In genomic region chr17:49428239-49428688, GRCm38 (mm10) we compare ENCODE assay signal across 8 mouse cellular contexts. TPM values are rescaled to one million over a fixed set of nuclear protein-coding genes. Genes with fewer than 3 reads are reported as not detected.
DNase-seq lines count a peak whose midpoint lies in the region; ATAC-seq and TF ChIP-seq lines count a peak whose summit lies in the region.

Gene Mocs1, plus strand, starts transcription at chr17:49428362.

- no peaks in the 10 kb centered on the region for H3K27me3 ChIP-seq in E14TG2a.4 (ENCODE audit: insufficient read depth, low read length)
- H3K27me3 ChIP-seq in forebrain, embryonic 13.5 days = no peaks in the 10 kb centered on the region
- no peaks in the 10 kb centered on the region for H3K27me3 ChIP-seq in liver, postnatal 0 days (ENCODE audit: insufficient read depth, low read length)
- H3K27me3 ChIP-seq in neural tube, embryonic 14.5 days (ENCODE audit: control insufficient read depth, insufficient read depth, low read length) = no peaks in the 10 kb centered on the region

- DNase-seq in c-Kit-positive CD71-positive TER-119-positive erythroid progenitor cells, embryonic 14.5 days (ENCODE audit: low spot score) = peak; percentile 90
- DNase-seq in heart, postnatal 10 days = peak; percentile 97
- peak; percentile 83 for DNase-seq in large intestine, adult 2 months (ENCODE audit: low read depth, low spot score)
- DNase-seq in liver, postnatal 0 days = peak; percentile 97
- DNase-seq in testis, postnatal 10 days (ENCODE audit: low spot score) = peak; percentile 95

- peak within 1 kb of the TSS; percentile 85 for H3K4me3 ChIP-seq in E14TG2a.4 (replicated peaks; ENCODE audit: low read length)
- H3K4me3 ChIP-seq in forebrain, embryonic 13.5 days = peak within 1 kb of the TSS; percentile 71
- peak within 1 kb of the TSS; percentile 75 for H3K4me3 ChIP-seq in liver, postnatal 0 days (ENCODE audit: low read depth, low read length)
- H3K4me3 ChIP-seq in neural tube, embryonic 14.5 days (ENCODE audit: low read depth, low read length) = peak within 1 kb of the TSS; percentile 66

- H3K4me1 ChIP-seq in E14TG2a.4 (replicated peaks; ENCODE audit: low read depth, low read length) = peaks cover 47% of the 10 kb centered on the region
- H3K4me1 ChIP-seq in forebrain, embryonic 13.5 days = peaks cover 25% of the 10 kb centered on the region
- peaks cover 37% of the 10 kb centered on the region for H3K4me1 ChIP-seq in liver, postnatal 0 days (ENCODE audit: insufficient read depth)
- peaks cover 4% of the 10 kb centered on the region; the same call in 1 of the 2 replicates for H3K4me1 ChIP-seq in neural tube, embryonic 14.5 days (ENCODE audit: control insufficient read depth, insufficient read depth, low read length)

- peak within 1 kb of the TSS; percentile 92 for H3K4me2 ChIP-seq in forebrain, embryonic 13.5 days
- peak within 1 kb of the TSS; percentile 74 for H3K4me2 ChIP-seq in liver, postnatal 0 days (ENCODE audit: low read depth, low read length)
- peak within 1 kb of the TSS; percentile 93 for H3K4me2 ChIP-seq in neural tube, embryonic 14.5 days (ENCODE audit: low read depth, low read length)

- ATAC-seq in forebrain, embryonic 13.5 days = peak; percentile 100
- ATAC-seq in liver, postnatal 0 days = peak; percentile 98
- peak; percentile 99 for ATAC-seq in neural tube, embryonic 14.5 days (ENCODE audit: low read depth)

- TF ChIP-seq CTCF in E14TG2a.4 (conservative IDR thresholded peaks at IDR 0.05; ENCODE audit: low read length) = no peak
- 0 out of 2 replicates have a peak, but pooled peaks have one; percentile 7 for TF ChIP-seq CTCF in liver, postnatal 0 days (IDR thresholded peaks at IDR 0.05; ENCODE audit: low read depth)

- peak within 1 kb of the TSS; percentile 85 for H3K9ac ChIP-seq in forebrain, embryonic 13.5 days
- H3K9ac ChIP-seq in liver, postnatal 0 days (replicated peaks) = peak within 1 kb of the TSS; percentile 91
- H3K9ac ChIP-seq in neural tube, embryonic 14.5 days (replicated peaks; ENCODE audit: low read depth, low read length) = peak within 1 kb of the TSS; percentile 86

- H3K36me3 ChIP-seq in E14TG2a.4 (ENCODE audit: insufficient read depth, low read length) = peaks cover 3% of the 10 kb centered on the region; the same call in 1 of the 2 replicates
- no peaks in the 10 kb centered on the region for H3K36me3 ChIP-seq in forebrain, embryonic 13.5 days (ENCODE audit: poor library complexity, severe bottlenecking)
- H3K36me3 ChIP-seq in liver, postnatal 0 days (replicated peaks; ENCODE audit: insufficient read depth, low read length) = peaks cover 4% of the 10 kb centered on the region
- no peaks in the 10 kb centered on the region for H3K36me3 ChIP-seq in neural tube, embryonic 14.5 days (ENCODE audit: control insufficient read depth, insufficient read depth, low read length)

- intact Hi-C loops in heart, postnatal 10 days (cut with DNase I) = no loop called here

- peak; percentile 58; the same call in 1 of the 2 replicates for TF ChIP-seq EP300 in liver, postnatal 0 days (IDR thresholded peaks at IDR 0.05; ENCODE audit: low read depth)

- WGBS in forebrain, embryonic 13.5 days = under 1% methylated on average over 28 of the region's 28 CpGs
- under 1% methylated on average over 28 of the region's 28 CpGs for WGBS in large intestine, adult 2 months
- under 1% methylated on average over 28 of the region's 28 CpGs for WGBS in liver, postnatal 0 days (ENCODE audit: insufficient replicate concordance)
- under 1% methylated on average over 28 of the region's 28 CpGs for WGBS in neural tube, embryonic 14.5 days

- H3K9me3 ChIP-seq in E14TG2a.4 (ENCODE audit: low read length) = no peaks in the 10 kb centered on the region
- H3K9me3 ChIP-seq in forebrain, embryonic 13.5 days (replicated peaks) = no peaks in the 10 kb centered on the region
- no peaks in the 10 kb centered on the region for H3K9me3 ChIP-seq in liver, postnatal 0 days (ENCODE audit: low read length)
- H3K9me3 ChIP-seq in neural tube, embryonic 14.5 days (ENCODE audit: control insufficient read depth, low read length) = no peaks in the 10 kb centered on the region

- H3K27ac ChIP-seq in forebrain, embryonic 13.5 days = no peak within 1 kb of the TSS; the same call in 1 of the 2 replicates
- H3K27ac ChIP-seq in liver, postnatal 0 days (ENCODE audit: low read depth) = peak within 1 kb of the TSS; percentile 93
- peak within 1 kb of the TSS; percentile 22; the same call in 1 of the 2 replicates for H3K27ac ChIP-seq in neural tube, embryonic 14.5 days (ENCODE audit: low read depth, low read length)

RNA-seq across cellular contexts. Expression of gene Mocs1, which starts in this region (rescaled TPM):
- 2.9 and 3.4 TPM in 2 replicates for polyA plus RNA-seq in forebrain, embryonic 13.5 days (2015; fragmentation: Nextera tagmentation; extraction: Ambion mirVana)
- 10 to 100 TPM; 23.9 to 25.3 TPM for total RNA-seq in heart, postnatal 10 days (2021)
- 28.1 and 58.3 TPM in 2 replicates for polyA plus RNA-seq in large intestine, adult 2 months (2012; rRNA removed)
- 8.8 and 11.8 TPM in 2 replicates for polyA plus RNA-seq in liver, postnatal 0 days (2015; fragmentation: Nextera tagmentation; extraction: Ambion mirVana)
- 4.4 and 5.0 TPM in 2 replicates for polyA plus RNA-seq in neural tube, embryonic 14.5 days (2014; fragmentation: Nextera tagmentation; extraction: Ambion mirVana)
